Mouse (Mus musculus): Measurements from ENCODE around the gene Mpc1. TPM values are rescaled to one million over a fixed set of nuclear protein-coding genes. Genes with fewer than 3 reads are reported as not detected.
A peak's percentile ranks its signal among the peaks of the same experiment; 100 is the strongest.

Gene Mpc1
- 280 and 284 TPM in 2 replicates for polyA plus RNA-seq (2015; fragmentation: Nextera tagmentation; extraction: Ambion mirVana)

- DNase-seq (ENCODE audit: low spot score), result peak; percentile 83
Observed at GRCm38 (mm10) chr17:8282821-8283525, at the start of gene Mpc1. Gene Mpc1, plus strand, starts transcription at chr17:8282904.

- DNase-seq (ENCODE audit: low spot score), result no peak
Observed at GRCm38 (mm10) chr17:8233618-8234214, 49.0 kb upstream of the Mpc1 start.

GRCm38 (mm10) chr17:8234537-8234936, 48.2 kb upstream of the Mpc1 start:
- DNase-seq (ENCODE audit: low spot score), result no peak

GRCm38 (mm10) chr17:8235743-8236142, 47.0 kb upstream of the Mpc1 start, which contains the start of gene Ccr6:
Gene Ccr6, plus strand, starts transcription at chr17:8236043.
- no peak for DNase-seq (ENCODE audit: low spot score)

GRCm38 (mm10) chr17:8238012-8238710, 44.5 kb upstream of the Mpc1 start:
- DNase-seq (ENCODE audit: low spot score), result no peak

- no peak for DNase-seq (ENCODE audit: low spot score)
Observed at GRCm38 (mm10) chr17:8239561-8239960, 43.1 kb upstream of the Mpc1 start.

- DNase-seq (ENCODE audit: low spot score), result no peak
Observed at GRCm38 (mm10) chr17:8240517-8240916, 42.2 kb upstream of the Mpc1 start.

GRCm38 (mm10) chr17:8241645-8242044, 41.1 kb upstream of the Mpc1 start:
- DNase-seq (ENCODE audit: low spot score), result no peak

GRCm38 (mm10) chr17:8242186-8242585, 40.5 kb upstream of the Mpc1 start:
- no peak for DNase-seq (ENCODE audit: low spot score)

- DNase-seq (ENCODE audit: low spot score), result no peak
Observed at GRCm38 (mm10) chr17:8244124-8244523, 38.6 kb upstream of the Mpc1 start.

- DNase-seq (ENCODE audit: low spot score), result no peak
Observed at GRCm38 (mm10) chr17:8246102-8246754, 36.5 kb upstream of the Mpc1 start.

- DNase-seq (ENCODE audit: low spot score), result no peak
Observed at GRCm38 (mm10) chr17:8251704-8252103, 31.0 kb upstream of the Mpc1 start.

GRCm38 (mm10) chr17:8254268-8254667, 28.4 kb upstream of the Mpc1 start:
- no peak for DNase-seq (ENCODE audit: low spot score)

- DNase-seq (ENCODE audit: low spot score), result no peak
Observed at GRCm38 (mm10) chr17:8254914-8255313, 27.8 kb upstream of the Mpc1 start.

- DNase-seq (ENCODE audit: low spot score), result no peak
Observed at GRCm38 (mm10) chr17:8255583-8255982, 27.1 kb upstream of the Mpc1 start.

- DNase-seq (ENCODE audit: low spot score), result no peak
Observed at GRCm38 (mm10) chr17:8256982-8257381, 25.7 kb upstream of the Mpc1 start.

- peak; percentile 58 for DNase-seq (ENCODE audit: low spot score)
Observed at GRCm38 (mm10) chr17:8264638-8265037, 18.1 kb upstream of the Mpc1 start.

- DNase-seq (ENCODE audit: low spot score), result peak; percentile 11
Observed at GRCm38 (mm10) chr17:8272054-8272749, 10.5 kb upstream of the Mpc1 start.

- DNase-seq (ENCODE audit: low spot score), result no peak
Observed at GRCm38 (mm10) chr17:8272951-8273350, 9.8 kb upstream of the Mpc1 start.

GRCm38 (mm10) chr17:8276071-8276470, 6.6 kb upstream of the Mpc1 start:
- DNase-seq (ENCODE audit: low spot score), result no peak

GRCm38 (mm10) chr17:8276680-8277079, 6.0 kb upstream of the Mpc1 start:
- no peak for DNase-seq (ENCODE audit: low spot score)

Measured in thymus, postnatal 0 days (tissue).